Mouse (Mus musculus): ENCODE results near the gene Serpina6. TPM values are rescaled to one million over a fixed set of nuclear protein-coding genes. Genes with fewer than 3 reads are reported as not detected.
"Not testable (repeated sequence)": the region's sequence is repeated elsewhere in the genome, so short reads cannot be mapped to it uniquely, and the experiment has no call there.

Gene Serpina6
- not detected for total RNA-seq (2021)
- long read RNA-seq, experiment 1 = 0 reads
- long read RNA-seq, experiment 2 = 0 reads

- H3K4me3 ChIP-seq = no peak within 1 kb of the TSS
- no peak within 1 kb of the TSS for H3K27ac ChIP-seq
- no peak for DNase-seq (ENCODE audit: low spot score in 2 of 2)
- no peak for TF ChIP-seq CTCF (conservative IDR thresholded peaks at IDR 0.05)
Observed at GRCm38 (mm10) chr12:103656848-103657626, at the start of gene Serpina6. Serpina6 (minus strand) TSS chr12:103657212.

GRCm38 (mm10) chr12:103706113-103706512, 49.1 kb upstream of the Serpina6 start:
- H3K27ac ChIP-seq = no peak overlapping the region
- no peak for TF ChIP-seq CTCF (conservative IDR thresholded peaks at IDR 0.05)

GRCm38 (mm10) chr12:103705547-103705946, 48.5 kb upstream of the Serpina6 start:
- DNase-seq (ENCODE audit: low spot score in 2 of 2) = no peak
- no peak overlapping the region for H3K4me3 ChIP-seq
- H3K27ac ChIP-seq = no peak overlapping the region
- TF ChIP-seq CTCF (conservative IDR thresholded peaks at IDR 0.05) = no peak

More at GRCm38 (mm10) chr12:103706113-103706512, 49.1 kb upstream of the Serpina6 start:
- no peak overlapping the region for H3K4me3 ChIP-seq
- no peak for DNase-seq (ENCODE audit: low spot score in 2 of 2)

DNA sequence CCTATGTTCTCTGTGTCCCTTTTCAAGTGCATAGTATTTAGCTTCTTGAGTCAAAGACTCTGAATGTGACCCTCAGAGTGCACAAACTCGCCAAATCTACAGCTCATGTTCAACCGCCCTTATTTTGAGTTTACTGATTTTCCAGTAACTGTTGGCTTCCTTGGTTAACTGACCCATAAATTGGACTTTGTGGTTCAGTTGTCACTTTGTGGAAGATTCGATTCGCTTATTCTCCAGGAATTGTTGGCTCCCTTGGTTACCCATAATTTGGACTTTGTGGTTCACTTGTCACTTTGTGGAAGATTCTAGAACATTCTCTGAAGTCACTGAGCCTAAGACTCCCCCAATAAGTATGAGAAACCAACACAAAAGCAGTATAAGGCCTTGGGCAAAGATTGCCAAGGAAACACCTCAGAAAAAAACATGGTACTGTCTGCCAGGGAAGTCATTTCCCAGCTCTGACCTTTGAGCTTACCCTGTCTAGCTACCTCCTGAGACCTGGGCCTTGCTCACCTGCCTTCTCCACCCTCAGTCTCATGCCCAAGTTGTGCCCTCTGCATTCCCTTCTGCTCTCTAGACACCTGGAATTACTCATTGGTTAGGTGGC, 43.2 kb upstream of the Serpina6 start:
- Histone ChIP-seq H3K27ac (no peak overlapping the region), H3K4me3 (no peak overlapping the region)
- TF ChIP-seq CTCF (conservative IDR thresholded peaks at IDR 0.05) = no peak
- no peak for DNase-seq (ENCODE audit: low spot score in 2 of 2)

- H3K4me3 ChIP-seq = no peak within 1 kb of the TSS
Observed at GRCm38 (mm10) chr12:103695429-103695828, 38.4 kb upstream of the Serpina6 start, which contains the start of gene Serpina1f. Serpina1f (minus strand) TSS chr12:103695529.

DNA sequence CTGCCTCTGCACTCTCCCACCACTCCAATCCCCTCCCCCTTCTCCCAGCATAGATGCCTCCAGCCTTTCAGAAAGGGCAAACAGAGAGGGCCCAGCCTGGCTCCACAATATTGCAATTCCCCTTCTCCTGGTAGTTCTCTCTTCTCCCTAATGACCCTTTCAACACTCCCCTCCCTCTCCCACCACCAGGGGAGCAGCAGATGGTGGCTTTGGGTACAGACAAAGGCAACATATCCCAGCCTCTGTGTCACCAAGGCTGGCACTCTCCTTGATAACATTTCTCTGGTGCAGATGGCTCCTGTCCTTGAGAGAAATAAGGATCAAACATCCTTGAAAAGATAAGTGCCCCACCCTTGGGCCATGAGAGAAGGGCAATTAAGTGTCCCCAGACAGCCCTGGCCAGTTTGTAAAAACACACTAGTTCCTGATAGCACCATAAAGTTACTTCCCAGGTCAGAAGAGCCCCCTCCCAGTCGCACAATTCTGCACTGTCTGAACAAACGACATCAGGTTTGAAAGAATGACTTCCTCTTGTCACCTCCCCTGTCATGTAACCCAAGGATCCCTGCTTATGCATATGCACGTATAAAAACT, 31.3 kb upstream of the Serpina6 start:
- no peak for DNase-seq (ENCODE audit: low spot score in 2 of 2)
- no peak; the same call in 1 of the 2 replicates for TF ChIP-seq CTCF (conservative IDR thresholded peaks at IDR 0.05)
- H3K27ac ChIP-seq = no peak overlapping the region
- H3K4me3 ChIP-seq = no peak overlapping the region

More at GRCm38 (mm10) chr12:103695429-103695828, 38.4 kb upstream of the Serpina6 start, which contains the start of gene Serpina1f:
- no peak for DNase-seq (ENCODE audit: low spot score in 2 of 2)
- H3K27ac ChIP-seq = no peak within 1 kb of the TSS
- no peak for TF ChIP-seq CTCF (conservative IDR thresholded peaks at IDR 0.05)

DNA sequence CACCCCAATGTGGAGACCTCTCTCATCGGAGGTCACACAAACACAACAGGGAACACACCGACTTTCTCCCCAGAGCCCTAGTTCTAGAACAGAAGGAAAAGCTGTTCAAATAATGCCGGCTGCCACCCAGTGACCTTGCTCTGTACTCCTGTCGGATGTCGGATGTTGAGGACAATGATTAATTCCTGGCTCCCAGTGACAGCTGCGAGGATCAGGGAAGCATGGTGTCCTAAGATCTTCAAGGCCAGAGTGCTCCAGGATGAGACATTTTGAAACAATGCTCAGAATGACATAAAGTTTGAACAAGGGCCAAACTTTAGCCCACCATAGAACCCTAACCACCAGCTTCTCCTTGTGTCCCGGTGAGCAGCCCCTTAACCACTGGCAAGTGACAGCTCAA, 30.0 kb upstream of the Serpina6 start:
- DNase-seq (ENCODE audit: low spot score in 2 of 2) = no peak

DNA sequence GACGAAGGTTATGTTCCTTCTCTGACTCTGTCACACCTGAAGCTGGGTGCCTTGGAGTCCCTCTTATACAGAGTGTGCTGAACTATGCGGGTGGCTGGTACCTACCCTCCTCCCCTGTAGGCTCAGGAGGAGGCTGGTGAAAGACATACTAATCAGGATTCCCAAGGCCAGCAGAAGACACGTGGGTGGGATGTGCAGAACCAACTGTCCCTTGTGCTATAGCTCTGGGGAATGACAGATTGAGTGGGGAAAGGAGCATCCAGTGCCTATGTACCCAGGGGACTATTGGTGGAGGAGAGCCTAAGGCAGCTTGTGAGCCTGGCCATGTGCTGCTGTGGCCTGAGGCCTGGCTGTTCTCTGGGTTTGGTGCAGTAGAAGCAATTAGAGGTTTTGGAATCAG, 29.0 kb upstream of the Serpina6 start:
- TF ChIP-seq CTCF (conservative IDR thresholded peaks at IDR 0.05) = no peak
- H3K27ac ChIP-seq = no peak overlapping the region
- H3K4me3 ChIP-seq = no peak overlapping the region
- peak; percentile 56 to 61 for DNase-seq (ENCODE audit: low spot score in 2 of 2)

More for the DNA sequence above, 30.0 kb upstream of the Serpina6 start:
- Histone ChIP-seq H3K4me3 (no peak overlapping the region), H3K27ac (no peak overlapping the region)
- TF ChIP-seq CTCF (conservative IDR thresholded peaks at IDR 0.05) = no peak

DNA sequence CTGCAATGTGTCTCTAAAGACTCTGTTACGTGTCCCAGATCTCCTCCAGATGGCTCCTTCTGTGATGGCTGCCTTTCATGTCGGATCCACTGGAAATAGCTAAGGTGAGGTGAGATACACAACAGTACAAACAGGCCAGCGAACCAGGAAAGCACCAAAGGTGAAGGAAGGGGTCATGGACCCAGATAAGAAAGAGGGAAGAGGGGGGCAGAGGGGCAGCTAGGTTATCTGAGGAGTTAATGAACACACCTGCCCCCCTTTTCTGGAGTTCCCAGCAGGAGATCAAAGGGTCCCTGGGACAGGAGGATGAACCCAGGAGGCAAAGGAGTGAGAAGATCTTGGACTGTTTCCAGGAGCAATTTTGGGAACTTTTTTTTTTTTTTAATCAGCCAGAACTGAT, 28.4 kb upstream of the Serpina6 start:
- DNase-seq (ENCODE audit: low spot score in 2 of 2) = no peak
- Histone ChIP-seq H3K27ac (no peak overlapping the region), H3K4me3 (no peak overlapping the region)
- TF ChIP-seq CTCF (conservative IDR thresholded peaks at IDR 0.05) = no peak

DNA sequence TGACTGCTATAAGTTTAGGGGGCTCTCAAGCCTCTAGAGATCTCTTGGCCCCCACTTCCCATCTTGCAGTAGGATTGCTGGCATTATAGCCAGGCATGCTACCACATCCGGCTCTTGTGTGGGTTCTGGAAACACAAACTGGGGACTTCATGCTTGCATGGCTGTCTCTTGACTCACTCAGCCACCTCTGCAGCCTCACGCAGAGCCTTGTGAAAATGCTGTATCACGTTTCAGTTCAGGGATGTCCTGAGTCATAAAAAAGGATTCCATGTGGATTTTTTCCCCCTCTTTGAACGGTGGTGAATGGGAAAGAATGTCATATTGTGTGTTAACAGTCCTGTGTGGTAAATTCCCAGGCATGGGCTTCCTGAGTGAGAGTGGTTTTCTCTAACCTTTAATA, 26.8 kb upstream of the Serpina6 start:
- no peak overlapping the region for H3K27ac ChIP-seq
- DNase-seq (ENCODE audit: low spot score in 2 of 2) = no peak
- TF ChIP-seq CTCF (conservative IDR thresholded peaks at IDR 0.05) = no peak

GRCm38 (mm10) chr12:103681739-103682138, 24.7 kb upstream of the Serpina6 start:
- DNase-seq (ENCODE audit: low spot score in 2 of 2) = no peak
- Histone ChIP-seq H3K4me3 (no peak overlapping the region), H3K27ac (no peak overlapping the region)
- TF ChIP-seq CTCF (conservative IDR thresholded peaks at IDR 0.05) = no peak

More for the DNA sequence above, 26.8 kb upstream of the Serpina6 start:
- H3K4me3 ChIP-seq = no peak overlapping the region

DNA sequence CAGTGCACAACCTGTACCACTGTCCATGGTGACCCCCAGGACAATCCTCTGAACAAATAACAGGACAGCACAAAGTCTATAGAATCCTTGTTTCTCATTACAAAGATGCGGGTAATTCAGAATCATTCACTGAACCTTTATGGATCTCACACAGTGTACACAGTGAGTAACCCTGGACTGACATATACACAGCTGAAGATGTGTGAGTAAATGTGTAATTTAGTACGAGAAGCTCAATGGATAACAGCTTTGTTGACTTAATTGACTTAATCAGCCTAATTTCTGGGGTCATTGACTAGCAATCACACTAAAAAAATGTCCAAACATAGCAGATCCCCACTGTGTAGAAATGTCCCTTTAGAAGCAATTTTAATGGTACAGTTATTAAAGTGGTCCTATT, 24.2 kb upstream of the Serpina6 start:
- Histone ChIP-seq H3K27ac (no peak overlapping the region), H3K4me3 (no peak overlapping the region)
- no peak for TF ChIP-seq CTCF (conservative IDR thresholded peaks at IDR 0.05)
- DNase-seq (ENCODE audit: low spot score in 2 of 2) = no peak

DNA sequence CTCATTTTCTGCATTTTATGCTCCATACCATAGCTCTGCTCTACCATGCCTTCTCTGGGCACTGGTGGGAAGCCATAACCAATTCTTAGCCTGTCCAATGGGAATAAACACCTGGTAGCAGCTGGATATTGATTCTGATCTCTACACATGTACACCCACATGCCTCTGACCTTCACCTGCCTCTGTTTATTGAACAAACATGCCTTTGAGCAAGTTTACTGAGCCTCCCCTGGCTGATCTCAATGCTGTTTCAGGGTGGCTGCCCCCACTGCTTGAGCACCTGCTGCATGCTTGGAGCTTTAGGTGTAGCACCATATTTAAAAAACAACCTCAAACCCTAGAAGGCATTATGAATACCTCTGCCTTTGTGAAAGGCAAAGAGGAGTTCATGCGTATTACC, 22.8 kb upstream of the Serpina6 start:
- DNase-seq (ENCODE audit: low spot score in 2 of 2); H3K27ac ChIP-seq; H3K4me3 ChIP-seq: not testable (repeated sequence)
